Mouse (Mus musculus) liver, embryonic 14.5 days (tissue): ENCODE results near the gene Olfr874.

Source experiments
- CTCF ChIP-seq: IDR thresholded peaks from 2 replicates; pipeline ENCODE4 v1.5.1; 2016; ENCODE audit warnings: antibody characterized with exemption, low read depth, control low read depth
- EP300 ChIP-seq: IDR thresholded peaks from 2 replicates; pipeline ENCODE4 v1.6.1; 2016; ENCODE audit warnings: antibody characterized with exemption, low read depth

- TF ChIP-seq EP300 = no peak
- TF ChIP-seq CTCF = no peak
Measured at GRCm38 (mm10) chr9:37786411-37786810, 41.5 kb downstream of the Olfr874 start.
